Mouse (Mus musculus): ENCODE data around the gene Nob1.

The Nob1 gene

GRCm38 (mm10) chr8:107424597-107425229 is at the start of gene Nob1:
Gene Nob1, minus strand, starts transcription at chr8:107425051.
- peak; percentile 98 for DNase-seq (ENCODE audit: low spot score)

GRCm38 (mm10) chr8:107473369-107473768 is 48.5 kb upstream of the Nob1 start:
- DNase-seq (ENCODE audit: low spot score): no peak

GRCm38 (mm10) chr8:107472403-107473100 is 47.7 kb upstream of the Nob1 start:
- DNase-seq (ENCODE audit: low spot score): no peak

GRCm38 (mm10) chr8:107470302-107470701 is 45.5 kb upstream of the Nob1 start:
- DNase-seq (ENCODE audit: low spot score): no peak

- DNase-seq (ENCODE audit: low spot score): peak; percentile 64
Measured at GRCm38 (mm10) chr8:107468811-107469302, 44.0 kb upstream of the Nob1 start.

GRCm38 (mm10) chr8:107466642-107467041 is 41.8 kb upstream of the Nob1 start:
- DNase-seq (ENCODE audit: low spot score): no peak

GRCm38 (mm10) chr8:107465332-107465990 is 40.6 kb upstream of the Nob1 start:
- DNase-seq (ENCODE audit: low spot score): no peak

GRCm38 (mm10) chr8:107462423-107462822 is 37.6 kb upstream of the Nob1 start:
- DNase-seq (ENCODE audit: low spot score): no peak

GRCm38 (mm10) chr8:107458281-107458680 is 33.4 kb upstream of the Nob1 start:
- no peak for DNase-seq (ENCODE audit: low spot score)

GRCm38 (mm10) chr8:107457725-107458124 is 32.9 kb upstream of the Nob1 start:
- DNase-seq (ENCODE audit: low spot score): no peak

GRCm38 (mm10) chr8:107455268-107455667 is 30.4 kb upstream of the Nob1 start:
- DNase-seq (ENCODE audit: low spot score): peak; percentile 76

GRCm38 (mm10) chr8:107453386-107453785 is 28.5 kb upstream of the Nob1 start:
- no peak for DNase-seq (ENCODE audit: low spot score)

GRCm38 (mm10) chr8:107451414-107452066 is 26.7 kb upstream of the Nob1 start:
- DNase-seq (ENCODE audit: low spot score): no peak

- DNase-seq (ENCODE audit: low spot score): no peak
Measured at GRCm38 (mm10) chr8:107449655-107450054, 24.8 kb upstream of the Nob1 start.

- peak; percentile 23 for DNase-seq (ENCODE audit: low spot score)
Measured at GRCm38 (mm10) chr8:107449130-107449529, 24.3 kb upstream of the Nob1 start.

- no peak for DNase-seq (ENCODE audit: low spot score)
Measured at GRCm38 (mm10) chr8:107448382-107448889, 23.6 kb upstream of the Nob1 start.

- DNase-seq (ENCODE audit: low spot score): no peak
Measured at GRCm38 (mm10) chr8:107447713-107448112, 22.9 kb upstream of the Nob1 start.

- no peak for DNase-seq (ENCODE audit: low spot score)
Measured at GRCm38 (mm10) chr8:107444626-107445025, 19.8 kb upstream of the Nob1 start.

GRCm38 (mm10) chr8:107439880-107440625 is 15.2 kb upstream of the Nob1 start:
- no peak for DNase-seq (ENCODE audit: low spot score)

GRCm38 (mm10) chr8:107437711-107438110 is 12.9 kb upstream of the Nob1 start:
- no peak for DNase-seq (ENCODE audit: low spot score)

GRCm38 (mm10) chr8:107436841-107437421 is 12.1 kb upstream of the Nob1 start:
- DNase-seq (ENCODE audit: low spot score): peak; percentile 59

Measured in embryo, embryonic 10.5 days (tissue).